Mouse (Mus musculus) myocyte (in vitro differentiated cells): Measurements from ENCODE around the gene Gm48551.

ENCODE experiments used
- CEBPB ChIP-seq: IDR thresholded peaks from 2 replicates; pipeline ENCODE4 v1.6.1; 2011; ENCODE audit warnings: mild to moderate bottlenecking, moderate library complexity; ENCODE audit not compliant: poor library complexity, insufficient read depth, severe bottlenecking
- E2F4 ChIP-seq: IDR thresholded peaks from one replicate; pipeline ENCODE4 v1.6.1; 2011; ENCODE audit warnings: mild to moderate bottlenecking, control low read depth, moderate library complexity; ENCODE audit not compliant: insufficient read depth
- MYOD1 ChIP-seq, 3 experiments: IDR thresholded peaks; one replicate each; pipeline ENCODE4 v1.6.1; 2011; ENCODE audit warnings: control low read depth in 2 of 3, low read depth in 2 of 3, mild to moderate bottlenecking in 2 of 3, moderate library complexity in 1 of 3; ENCODE audit not compliant: insufficient read length in 2 of 3, control insufficient read depth in 1 of 3
- MYOG ChIP-seq, 3 experiments: IDR thresholded peaks; one replicate each; pipeline ENCODE4 v1.6.1; 2011; ENCODE audit warnings: control low read depth in 2 of 3, low read depth in 2 of 3, mild to moderate bottlenecking in 2 of 3; ENCODE audit not compliant: insufficient read length in 2 of 3, control insufficient read depth in 1 of 3, insufficient read depth in 1 of 3
- POLR2A ChIP-seq: IDR thresholded peaks from one replicate; pipeline ENCODE4 v1.6.1; 2011; ENCODE audit warnings: low read depth, mild to moderate bottlenecking, control low read depth, moderate library complexity; ENCODE audit not compliant: insufficient read length
- POLR2AphosphoS2 ChIP-seq: IDR thresholded peaks from one replicate; pipeline ENCODE4 v1.6.1; 2011; ENCODE audit warnings: low read depth, control low read depth; ENCODE audit not compliant: insufficient read length
- REST ChIP-seq: IDR thresholded peaks from one replicate; pipeline ENCODE4 v1.6.1; 2011; ENCODE audit warnings: mild to moderate bottlenecking, control low read depth, moderate library complexity; ENCODE audit not compliant: insufficient read depth, insufficient read length
- TCF3 ChIP-seq: IDR thresholded peaks from one replicate; pipeline ENCODE4 v1.6.1; 2011; ENCODE audit warnings: low read depth, control low read depth; ENCODE audit not compliant: insufficient read length
- USF1 ChIP-seq: IDR thresholded peaks from one replicate; pipeline ENCODE4 v1.6.1; 2011; ENCODE audit warnings: low read depth, mild to moderate bottlenecking, control low read depth, moderate library complexity

DNA sequence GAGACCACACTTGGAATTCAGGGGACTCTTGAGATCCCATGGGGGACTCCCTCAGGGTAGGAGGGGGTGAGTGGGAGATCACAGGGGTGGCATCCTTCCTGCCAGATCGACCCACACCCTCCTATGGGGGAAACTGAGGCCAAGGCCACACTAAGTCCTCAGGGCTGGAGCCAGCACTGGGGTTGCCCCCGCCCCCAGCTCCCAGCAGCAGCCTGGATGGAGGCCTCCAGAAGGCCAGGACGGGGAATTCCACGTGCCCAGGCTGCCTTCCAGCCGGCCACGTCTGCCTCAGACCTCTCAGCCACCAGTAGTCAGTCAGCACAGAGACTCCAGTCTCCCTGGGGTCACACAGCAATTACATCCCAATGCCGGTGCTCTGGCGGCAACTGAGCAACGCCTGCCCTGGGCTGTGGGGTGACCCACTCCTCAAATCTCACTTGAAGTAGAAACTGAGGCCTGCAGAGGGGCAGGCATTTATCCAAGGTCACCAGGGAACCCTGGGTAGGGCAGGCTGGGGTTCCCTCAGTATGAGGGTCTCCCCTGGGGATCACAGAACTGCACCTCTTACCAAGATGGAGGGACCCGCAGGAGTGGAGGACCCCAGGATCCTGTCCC is 41.1 kb downstream of the Gm48551 start:
- TF ChIP-seq E2F4, result no peak
- TF ChIP-seq POLR2A, result peak; percentile 52
- TF ChIP-seq MYOD1 (IDR thresholded peaks at IDR 0.05; ENCODE audit: control insufficient read depth in 1 of 3, insufficient read length in 2 of 3, low read depth in 2 of 3), result no peak
- no peak for TF ChIP-seq USF1
- peak; percentile 41 for TF ChIP-seq POLR2AphosphoS2
- TF ChIP-seq MYOG (IDR thresholded peaks at IDR 0.05; ENCODE audit: control insufficient read depth in 1 of 3, insufficient read depth in 1 of 3, insufficient read length in 2 of 3, low read depth in 2 of 3), result peak in 1 of 3 experiments; percentile 45
- no peak for TF ChIP-seq TCF3
- no peak for TF ChIP-seq REST
- no peak for TF ChIP-seq CEBPB
